Mouse (Mus musculus) small intestine, adult 2 months (tissue): ENCODE measurements around the gene Gm28047. TPM values are rescaled to one million over a fixed set of nuclear protein-coding genes. Genes with fewer than 3 reads are reported as not detected.

Experiments used
- H3K27ac ChIP-seq: fragments of 200-500 bp; 2 replicates; pipeline ENCODE4 v1.5.1; 2012; ENCODE audit warnings: low read depth, low read length, control low read depth, inconsistent platforms; ENCODE audit not compliant: insufficient read depth
- H3K27me3 ChIP-seq: fragments of 200-500 bp; 2 replicates; pipeline ENCODE4 v1.6.1; 2012; ENCODE audit warnings: mild to moderate bottlenecking, moderate library complexity, low read length, inconsistent platforms; ENCODE audit not compliant: control insufficient read depth, insufficient read depth
- H3K36me3 ChIP-seq: fragments of 200-500 bp; 2 replicates; pipeline ENCODE4 v1.6.1; 2012; ENCODE audit warnings: mild to moderate bottlenecking, low read length, control low read depth, inconsistent platforms; ENCODE audit not compliant: control insufficient read depth, insufficient read depth
- H3K4me1 ChIP-seq: fragments of 200-500 bp; 2 replicates; pipeline ENCODE4 v1.6.1; 2012; ENCODE audit warnings: low read length, inconsistent platforms, mixed read lengths; ENCODE audit not compliant: control insufficient read depth, insufficient read depth, insufficient read length
- H3K4me3 ChIP-seq: fragments of 200-500 bp; 2 replicates; pipeline ENCODE4 v1.5.1; 2012; ENCODE audit warnings: low read depth, mild to moderate bottlenecking, control low read depth, inconsistent platforms, low read length, moderate library complexity
- CTCF ChIP-seq: fragments of 200-500 bp; IDR thresholded peaks from 2 replicates; pipeline ENCODE4 v1.5.1; 2012; ENCODE audit warnings: low read depth, mild to moderate bottlenecking, control low read depth, inconsistent platforms, low read length, moderate library complexity, mixed read lengths; ENCODE audit not compliant: insufficient replicate concordance, insufficient read length; ENCODE audit errors: extremely low read depth
- POLR2A ChIP-seq: fragments of 200-500 bp; IDR thresholded peaks from 2 replicates; pipeline ENCODE4 v1.6.1; 2012; ENCODE audit warnings: low read depth, mild to moderate bottlenecking, control low read depth, inconsistent platforms, low read length, moderate library complexity
- WGBS: fragments of 180-500 bp; shearing (Covaris S2); methylation state at CpG from one replicate; pipeline ENCODE4 v1.1.7; 2018; 5-methylcytosine and 5-hydroxymethylcytosine counted together
- polyA plus RNA-seq: library from polyadenylated mRNA; depleted of rRNA; stranded (reverse); fragments of >200 nt; gene quantifications from 2 replicates; pipeline ENCODE4 v1.2.3, GENCODE M21; 2012

The Gm28047 gene
- polyA plus RNA-seq, 1 experiment = not detected

GRCm38 (mm10) chr15:102520416-102520815 lies 104.5 kb downstream of the Gm28047 start:
- Histone ChIP-seq H3K4me3 (no peak overlapping the region), H3K27ac (no peak overlapping the region), H3K36me3 (peaks cover 14% of the 10 kb centered on the region), H3K4me1 (peaks cover 9% of the 10 kb centered on the region), H3K27me3 (no peaks in the 10 kb centered on the region)
- WGBS = 60% methylated on average over 4 of the region's 4 CpGs
- TF ChIP-seq POLR2A = no peak
- TF ChIP-seq CTCF = no peak

- H3K4me1 ChIP-seq = peaks cover 9% of the 10 kb centered on the region
These were observed 105.4 kb downstream of the Gm28047 start for GRCm38 (mm10) chr15:102519211-102520141.

GRCm38 (mm10) chr15:102518859-102519201 lies 106.0 kb downstream of the Gm28047 start:
- Histone ChIP-seq H3K4me1 (peaks cover 9% of the 10 kb centered on the region), H3K27ac (peak overlapping the region; percentile 59), H3K27me3 (no peaks in the 10 kb centered on the region), H3K36me3 (peaks cover 12% of the 10 kb centered on the region), H3K4me3 (peak overlapping the region; percentile 81)
- no peak for TF ChIP-seq CTCF
- TF ChIP-seq POLR2A = no peak
- WGBS = 2% methylated on average over 9 of the region's 9 CpGs

More at GRCm38 (mm10) chr15:102519211-102520141, 105.4 kb downstream of the Gm28047 start:
- Histone ChIP-seq H3K27ac (no peak overlapping the region; the same call in 1 of the 2 replicates), H3K4me3 (peak overlapping the region; percentile 81), H3K36me3 (peaks cover 14% of the 10 kb centered on the region), H3K27me3 (no peaks in the 10 kb centered on the region)
- no peak for TF ChIP-seq POLR2A
- TF ChIP-seq CTCF = no peak
- 20% methylated on average over 17 of the region's 17 CpGs for WGBS

- no peaks in the 10 kb centered on the region for H3K27me3 ChIP-seq
- H3K36me3 ChIP-seq = peaks cover 9% of the 10 kb centered on the region
- under 1% methylated on average over 60 of the region's 60 CpGs for WGBS
- H3K4me3 ChIP-seq = peak within 1 kb of the TSS; percentile 81
- peaks cover 9% of the 10 kb centered on the region for H3K4me1 ChIP-seq
- TF ChIP-seq CTCF (no peak), POLR2A (peak; percentile 26; the same call in 1 of the 2 replicates)
- peak within 1 kb of the TSS; percentile 97 for H3K27ac ChIP-seq
These were observed 106.7 kb downstream of the Gm28047 start, which contains the start of gene Tarbp2 for GRCm38 (mm10) chr15:102517976-102518858. Tarbp2 (plus strand) TSS chr15:102518192.

GRCm38 (mm10) chr15:102517631-102517975 lies 107.3 kb downstream of the Gm28047 start:
- H3K27me3 ChIP-seq = no peaks in the 10 kb centered on the region
- H3K4me1 ChIP-seq = peaks cover 9% of the 10 kb centered on the region
- peak overlapping the region; percentile 73 for H3K27ac ChIP-seq
- WGBS = 0% methylated on average over 10 of the region's 10 CpGs
- peaks cover 9% of the 10 kb centered on the region for H3K36me3 ChIP-seq
- TF ChIP-seq POLR2A (peak; percentile 99), CTCF (no peak)
- peak overlapping the region; percentile 59 for H3K4me3 ChIP-seq

- Histone ChIP-seq H3K4me3 (peak within 1 kb of the TSS; percentile 73), H3K36me3 (peaks cover 5% of the 10 kb centered on the region), H3K4me1 (peaks cover 9% of the 10 kb centered on the region), H3K27ac (peak within 1 kb of the TSS; percentile 73), H3K27me3 (no peaks in the 10 kb centered on the region)
- TF ChIP-seq POLR2A (peak; percentile 31; the same call in 1 of the 2 replicates), CTCF (no peak)
- under 1% methylated on average over 42 of the region's 43 CpGs for WGBS
These were observed 108.0 kb downstream of the Gm28047 start, which contains the start of gene Map3k12 for GRCm38 (mm10) chr15:102516728-102517404. Map3k12 (minus strand) TSS chr15:102517064.
